Mouse (Mus musculus): ENCODE data around the gene Azi2. TPM values are rescaled to one million over a fixed set of nuclear protein-coding genes. Genes with fewer than 3 reads are reported as not detected.

Gene Azi2
- total RNA-seq (2021) = 10 to 100 TPM; 67.3 to 72.1 TPM
- long read RNA-seq, experiment 1, transcript Azi2-201 (8 exons, 3,396 nt) = major isoform, 15 of 98 reads
- long read RNA-seq, experiment 1, partial matches to known transcripts = 4 of 98 reads
- long read RNA-seq, experiment 1, other reads (novel, unspliced or antisense) = 79 of 98 reads
- long read RNA-seq, experiment 2, transcript Azi2-201 (8 exons, 3,396 nt) = major isoform, 6 of 85 reads
- long read RNA-seq, experiment 2, partial matches to known transcripts = 2 of 85 reads
- long read RNA-seq, experiment 2, other reads (novel, unspliced or antisense) = 77 of 85 reads

DNA sequence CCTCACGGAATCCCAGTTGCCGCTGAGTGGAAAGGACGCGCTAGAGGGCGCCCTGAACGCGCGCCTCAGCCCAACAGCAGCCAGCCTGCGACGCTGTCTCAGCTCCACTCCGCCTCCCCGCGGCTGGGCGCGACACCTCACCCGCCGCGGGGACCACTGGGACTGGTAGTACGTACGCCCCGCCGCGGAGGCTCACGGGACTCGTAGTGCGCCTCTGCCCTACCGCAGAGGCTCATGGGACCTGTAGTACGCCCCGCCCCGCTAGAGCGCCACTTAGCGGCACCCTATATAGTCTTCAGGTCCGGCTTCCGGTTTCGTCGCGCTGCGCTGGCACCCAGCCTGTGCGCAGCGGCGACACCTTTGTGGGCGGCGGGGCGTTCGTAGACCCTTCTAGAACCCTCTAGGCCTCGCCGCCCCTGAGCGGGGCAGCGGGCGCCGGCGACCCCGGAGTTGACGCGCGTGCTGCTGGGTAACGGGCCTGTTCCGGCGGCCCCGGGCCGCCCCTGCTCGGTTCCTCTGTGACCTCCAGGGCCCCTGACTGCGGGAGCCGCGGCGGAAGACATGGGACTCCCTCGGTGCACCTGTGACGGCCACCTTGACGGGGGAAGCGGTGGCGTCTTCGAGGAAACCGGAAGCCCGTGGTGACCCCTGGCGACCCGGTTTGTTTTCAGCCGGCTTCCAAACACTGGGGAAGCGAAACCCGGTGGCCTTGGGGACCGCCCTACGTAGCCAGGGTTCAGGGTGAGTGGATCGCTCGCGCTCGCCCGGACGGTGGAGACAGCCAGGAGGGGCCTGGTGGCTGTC, at the start of gene Azi2:
Gene Azi2 (plus strand): TSS at position 282 of the 804 bp plus-strand sequence.
- intact Hi-C loops (cut with DNase I) = loop anchor here (5.0 kb wide), 1 partner anchor 112 kb away; the partner anchor contains the start of gene Cmc1
- DNase-seq = peak; percentile 99

DNA sequence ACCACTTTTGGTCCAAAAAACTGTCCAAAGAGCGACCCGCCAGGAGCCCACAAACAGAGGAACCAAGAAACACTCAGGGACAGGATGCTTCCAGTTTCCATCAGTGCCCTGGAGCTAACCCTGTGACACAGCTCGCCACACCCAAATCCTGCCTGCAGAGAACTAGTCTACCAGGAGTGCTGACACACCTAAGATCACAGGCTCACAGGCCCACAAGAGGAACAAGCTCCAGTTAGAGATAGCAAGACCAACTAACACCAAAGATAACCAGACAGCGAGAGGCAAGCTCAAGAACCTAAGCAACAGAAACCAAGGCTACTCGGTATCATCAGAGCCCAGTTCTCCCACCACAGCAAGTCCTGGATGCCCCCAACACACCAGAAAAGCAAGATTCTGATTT, 43.7 kb upstream of the Azi2 start:
- intact Hi-C loops (cut with DNase I) = no loop called here
- no peak for DNase-seq

DNA sequence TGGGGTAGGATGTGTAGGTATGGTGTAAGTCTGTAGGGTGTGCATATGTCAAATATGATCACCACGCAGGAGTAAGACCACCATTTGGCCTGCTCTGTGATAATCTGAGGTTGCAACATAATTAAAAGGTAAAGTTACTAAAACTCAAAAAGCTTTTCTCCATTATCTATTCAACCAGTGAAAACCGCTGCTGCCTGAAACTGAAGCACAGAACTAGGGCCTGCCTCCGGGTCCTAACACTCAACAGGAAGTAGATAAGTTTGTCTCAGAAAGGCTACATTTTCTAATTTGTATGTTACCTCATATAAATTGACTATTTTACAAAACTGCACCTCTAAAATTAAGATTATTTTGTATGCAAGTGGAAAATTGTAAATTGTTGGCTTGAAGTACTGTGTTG, 38.8 kb upstream of the Azi2 start:
- DNase-seq = no peak
- intact Hi-C loops (cut with DNase I) = no loop called here

DNA sequence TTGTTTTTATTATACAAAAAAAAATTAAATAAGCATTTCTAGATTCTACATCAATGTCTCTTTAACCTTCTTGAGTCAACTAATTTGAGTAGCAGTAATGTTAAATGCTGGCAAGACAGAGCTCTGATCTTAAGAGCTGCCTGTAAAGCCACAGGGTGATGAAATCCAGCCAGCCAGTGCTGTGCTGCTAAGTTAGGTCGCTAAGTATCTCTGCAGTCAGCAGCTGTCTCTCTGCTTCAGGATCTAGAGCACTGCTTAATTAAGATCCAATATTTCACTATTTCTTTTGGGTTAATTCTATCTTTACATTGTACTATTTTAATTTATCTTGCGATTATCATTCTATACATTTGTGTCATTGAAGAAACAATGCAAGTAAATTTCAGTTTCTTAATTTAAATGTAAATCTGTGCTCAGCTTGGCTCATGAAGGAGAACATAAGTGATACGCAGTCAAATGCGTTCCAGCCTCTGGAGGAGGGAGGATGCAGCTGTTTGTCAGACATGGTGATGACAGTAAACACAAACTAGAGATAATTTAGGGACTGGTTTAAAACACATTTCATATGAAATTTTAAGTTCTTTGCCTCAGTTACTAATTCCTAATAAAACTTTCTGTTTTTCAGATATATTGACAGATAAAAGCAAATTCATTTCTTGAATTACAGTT, 36.9 kb upstream of the Azi2 start:
- no peak for DNase-seq
- intact Hi-C loops (cut with DNase I) = no loop called here

DNA sequence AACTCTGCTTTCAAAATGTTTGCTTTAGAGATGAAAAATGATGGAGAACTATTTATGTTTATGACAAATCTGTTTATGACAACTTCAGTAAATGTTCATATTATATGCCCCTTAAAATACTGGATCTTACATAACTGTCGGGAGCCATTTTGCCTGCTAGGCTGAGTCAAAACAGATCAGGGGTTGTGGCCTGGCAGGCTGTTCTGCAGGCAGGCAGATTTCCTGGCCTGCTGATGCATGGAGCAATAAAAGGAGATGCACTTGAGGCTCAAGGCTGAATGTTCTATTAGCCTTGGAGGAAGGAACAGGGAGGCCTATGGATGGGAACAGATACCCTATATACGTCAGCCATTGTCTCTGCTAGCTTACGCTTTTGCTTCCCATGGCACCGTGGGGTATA, 36.4 kb upstream of the Azi2 start:
- intact Hi-C loops (cut with DNase I) = no loop called here
- DNase-seq = no peak

DNA sequence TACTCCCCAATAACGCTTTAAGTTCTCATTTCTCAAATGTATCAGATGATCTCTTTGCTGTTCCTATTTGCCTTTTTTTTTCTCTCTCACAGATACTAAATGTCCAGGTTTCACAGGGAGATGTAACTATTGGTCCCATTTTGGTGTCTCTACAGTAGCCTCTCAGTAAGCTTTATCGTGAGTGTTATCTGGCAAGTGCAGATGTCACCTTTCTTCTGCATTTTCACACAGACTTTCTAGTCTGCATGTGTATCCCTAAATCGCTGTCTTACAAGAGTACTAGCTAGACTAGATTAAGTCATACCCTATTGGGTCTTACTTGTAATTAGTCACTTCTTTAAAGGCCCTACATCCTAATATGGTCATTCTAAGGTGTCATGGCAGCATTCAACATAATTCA, 27.4 kb upstream of the Azi2 start:
- intact Hi-C loops (cut with DNase I) = no loop called here
- no peak for DNase-seq

DNA sequence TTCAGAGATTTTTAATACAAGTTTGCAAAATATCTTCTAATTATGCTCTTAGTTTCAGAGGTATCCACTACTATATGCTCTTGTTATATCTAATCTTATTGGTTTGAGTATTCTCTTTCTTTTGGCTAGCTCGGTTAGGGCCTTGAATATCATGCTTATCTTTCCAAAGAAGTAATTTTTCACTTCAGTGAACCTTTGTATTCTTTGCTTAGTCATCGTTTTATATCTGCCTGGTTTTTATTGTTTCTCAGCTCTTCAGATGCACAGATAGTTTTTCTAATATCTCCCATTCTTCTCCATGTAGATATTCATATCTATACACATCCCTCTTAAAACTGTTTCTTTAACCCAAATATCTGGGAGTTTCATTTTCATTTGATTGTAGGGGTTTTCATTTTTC, 15.3 kb upstream of the Azi2 start:
- intact Hi-C loops (cut with DNase I) = no loop called here

DNA sequence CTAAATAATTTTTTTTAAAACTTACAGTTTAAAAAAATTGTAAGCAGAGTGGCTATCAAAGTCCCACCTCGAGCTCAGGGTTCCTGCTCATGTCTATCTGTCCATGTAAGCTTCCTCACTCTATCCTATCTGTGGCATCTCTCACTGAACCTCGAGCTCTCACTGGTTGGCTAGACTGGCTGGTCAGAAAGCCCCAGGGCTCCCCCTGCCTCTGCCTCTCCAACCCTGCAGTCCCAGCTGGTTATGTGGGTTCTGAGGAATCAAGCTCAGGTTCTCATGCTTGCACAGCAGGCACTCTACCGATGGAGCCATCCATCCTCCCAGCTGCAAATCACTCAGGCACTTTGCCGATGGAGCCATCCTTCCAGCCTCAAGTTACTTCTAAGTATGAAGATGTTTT, 10.8 kb upstream of the Azi2 start:
- no peak for DNase-seq
- intact Hi-C loops (cut with DNase I) = no loop called here

More for the DNA sequence above, 15.3 kb upstream of the Azi2 start:
- no peak for DNase-seq

DNA sequence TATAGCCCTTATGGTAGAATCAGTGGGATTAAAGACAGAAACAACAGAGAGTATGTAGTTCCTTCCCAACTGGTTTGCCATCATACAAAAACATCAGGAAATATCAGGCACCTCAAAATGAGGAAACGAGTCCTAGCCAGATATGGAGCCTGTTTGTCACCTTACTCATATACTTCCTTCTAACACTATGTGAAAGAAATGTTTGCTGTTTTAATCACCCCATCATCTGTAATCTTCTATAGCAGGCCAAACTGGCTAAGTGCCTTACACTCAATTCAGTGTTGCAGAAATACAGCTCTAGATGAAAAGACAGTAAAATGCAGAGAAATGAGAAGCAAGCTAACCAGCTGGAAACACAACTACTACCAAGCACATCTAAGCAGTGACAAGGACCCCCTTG, 10.0 kb upstream of the Azi2 start:
- intact Hi-C loops (cut with DNase I) = no loop called here
- no peak for DNase-seq

DNA sequence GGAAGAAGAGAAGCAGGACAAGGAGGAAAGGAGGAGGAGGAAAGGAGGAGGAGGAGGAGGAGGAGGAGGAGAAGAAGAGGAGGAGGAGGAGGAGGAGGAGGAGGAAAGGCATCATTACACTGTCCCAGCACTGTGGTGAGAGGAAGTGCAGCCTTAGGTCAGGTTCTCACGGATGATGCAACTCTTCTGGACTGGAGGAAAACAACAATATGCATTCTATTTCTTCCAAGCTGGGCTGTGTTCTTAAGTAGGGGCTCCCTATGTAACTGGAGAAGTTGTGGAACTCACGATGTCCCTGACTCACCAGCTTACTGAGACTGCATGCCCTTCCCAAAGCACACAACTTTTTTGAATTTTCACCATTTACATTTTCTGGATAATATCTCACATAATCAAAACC, 8.6 kb upstream of the Azi2 start:
- intact Hi-C loops (cut with DNase I) = no loop called here
- DNase-seq = no peak

DNA sequence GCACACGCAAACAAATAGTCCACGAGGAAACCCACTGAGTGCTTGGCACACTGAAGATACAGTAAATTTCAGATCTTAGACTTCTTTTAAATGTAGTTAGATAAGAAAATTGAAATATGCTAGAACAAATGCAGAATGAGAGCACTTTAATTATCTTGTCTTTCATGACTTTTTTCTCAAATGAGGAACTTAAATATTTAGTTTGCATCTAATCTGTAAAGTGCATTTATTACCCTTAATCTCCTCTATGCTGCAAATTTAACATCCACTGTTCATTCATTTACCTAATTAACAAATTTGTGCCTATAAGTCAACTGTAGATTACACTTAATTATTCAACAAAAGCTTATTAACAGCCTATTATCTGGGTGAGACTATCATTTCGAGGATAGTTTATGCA, 5.3 kb upstream of the Azi2 start:
- intact Hi-C loops (cut with DNase I) = no loop called here

DNA sequence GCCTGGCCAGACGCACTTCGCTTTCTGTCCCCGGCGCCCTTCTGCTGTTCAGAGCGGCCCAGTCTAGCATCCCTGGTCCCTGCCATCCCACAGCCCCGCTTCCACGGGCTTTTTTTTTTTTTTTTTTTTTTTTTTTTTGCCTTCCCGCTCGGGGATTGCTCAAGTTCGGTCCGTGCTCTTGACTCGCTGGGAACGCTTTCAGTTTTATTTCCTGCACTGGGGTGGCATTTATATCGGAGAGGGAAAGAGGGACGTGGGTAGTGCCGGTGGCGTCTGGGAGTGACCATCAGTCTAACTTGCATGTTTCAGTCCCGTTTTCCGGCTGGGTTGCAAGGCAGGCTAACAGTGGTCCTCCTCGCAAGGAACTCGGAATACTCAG, 712 bp downstream of the Azi2 start:
- intact Hi-C loops (cut with DNase I) = loop anchor here (5.0 kb wide), 1 partner anchor 111 kb away; the partner anchor contains the start of gene Cmc1
- no peak for DNase-seq

More for the DNA sequence above, 5.3 kb upstream of the Azi2 start:
- no peak for DNase-seq

DNA sequence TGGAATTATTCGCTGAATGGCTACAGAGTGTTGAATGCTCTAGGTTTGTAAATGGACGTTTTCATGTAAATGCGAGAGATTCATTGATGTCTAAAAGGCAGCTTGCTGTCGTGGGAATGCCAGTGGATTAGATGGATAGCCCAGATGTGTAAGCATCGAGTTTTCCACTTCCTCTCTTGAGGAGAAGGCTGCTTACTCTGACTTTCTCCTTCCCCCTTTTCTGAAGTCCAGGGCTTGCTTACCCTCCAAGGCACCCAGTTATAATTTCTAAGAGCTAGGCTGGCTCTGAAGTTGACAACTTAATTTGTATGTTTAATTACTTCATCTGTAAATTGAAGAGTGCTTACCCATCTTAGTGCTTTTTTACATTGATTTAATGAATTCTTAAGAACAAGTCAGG, 1.3 kb downstream of the Azi2 start:
- no peak for DNase-seq
- intact Hi-C loops (cut with DNase I) = loop anchor here (5.0 kb wide), 1 partner anchor 111 kb away; the partner anchor contains the start of gene Cmc1

DNA sequence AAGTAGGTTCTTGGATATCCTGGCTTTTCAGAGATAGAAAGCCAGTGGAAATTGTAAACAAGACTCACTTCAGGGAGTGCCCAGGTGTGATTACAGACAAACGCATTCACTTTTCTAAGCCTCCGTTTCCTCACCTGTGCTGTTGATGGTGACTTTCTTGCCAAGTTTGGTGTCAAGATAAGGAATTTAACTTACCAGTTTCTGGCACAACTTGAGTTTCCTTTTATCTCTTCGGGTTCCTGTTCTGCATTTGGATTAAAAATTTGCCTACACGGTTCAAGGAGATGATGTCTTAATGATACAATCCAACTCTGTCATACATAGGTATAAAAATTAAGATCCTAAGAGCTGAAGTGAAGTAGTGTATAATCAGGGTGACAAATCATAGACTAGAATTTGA, 2.4 kb downstream of the Azi2 start:
- DNase-seq = no peak
- intact Hi-C loops (cut with DNase I) = loop anchor here (5.0 kb wide), 1 partner anchor 110 kb away; the partner anchor contains the start of gene Cmc1

DNA sequence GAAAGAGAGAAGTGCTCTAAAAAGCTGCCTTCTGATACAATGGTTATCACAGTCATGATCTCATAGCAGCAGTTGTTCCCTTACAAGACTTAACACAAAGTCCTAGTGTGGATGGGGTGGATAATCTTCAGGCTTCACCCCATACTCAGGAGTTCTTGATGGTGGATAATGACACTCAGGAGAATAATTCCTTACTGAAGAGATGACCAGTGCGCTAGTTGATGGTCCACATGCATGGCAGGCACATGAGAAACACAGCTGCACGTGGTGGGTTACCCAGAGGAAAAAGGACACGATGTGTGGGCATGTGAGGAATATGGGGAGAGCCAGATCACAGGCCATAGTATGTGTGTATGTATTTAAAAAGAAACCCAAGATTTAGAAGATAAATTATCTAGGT, 3.3 kb downstream of the Azi2 start:
- intact Hi-C loops (cut with DNase I) = loop anchor here (5.0 kb wide), 1 partner anchor 109 kb away; the partner anchor contains the start of gene Cmc1
- no peak for DNase-seq

DNA sequence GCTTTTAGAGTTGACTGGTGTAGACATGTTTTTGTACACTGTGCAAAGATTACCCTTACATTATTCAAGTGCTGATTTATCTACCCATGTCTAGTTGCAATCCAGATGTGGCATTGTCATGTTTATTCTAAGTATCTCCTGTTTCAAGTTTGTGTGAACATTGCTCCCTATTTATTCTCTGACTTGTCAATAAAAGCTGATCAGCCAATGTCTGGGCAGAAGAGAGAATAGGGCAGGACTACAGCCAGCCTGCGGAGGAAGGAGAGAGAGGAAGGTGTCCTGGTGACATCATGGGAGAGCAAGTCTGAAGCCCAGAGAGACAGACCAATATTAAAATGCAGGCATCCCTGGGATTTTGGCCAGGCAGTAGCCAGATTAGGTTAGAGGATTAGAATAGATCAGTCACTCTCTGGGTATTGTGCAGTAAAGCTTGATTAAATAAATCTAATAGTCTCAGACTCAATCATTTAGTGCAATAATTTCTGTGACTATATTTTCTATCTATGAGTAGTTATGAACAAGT, 4.8 kb downstream of the Azi2 start:
- DNase-seq = no peak
- intact Hi-C loops (cut with DNase I) = no loop called here

DNA sequence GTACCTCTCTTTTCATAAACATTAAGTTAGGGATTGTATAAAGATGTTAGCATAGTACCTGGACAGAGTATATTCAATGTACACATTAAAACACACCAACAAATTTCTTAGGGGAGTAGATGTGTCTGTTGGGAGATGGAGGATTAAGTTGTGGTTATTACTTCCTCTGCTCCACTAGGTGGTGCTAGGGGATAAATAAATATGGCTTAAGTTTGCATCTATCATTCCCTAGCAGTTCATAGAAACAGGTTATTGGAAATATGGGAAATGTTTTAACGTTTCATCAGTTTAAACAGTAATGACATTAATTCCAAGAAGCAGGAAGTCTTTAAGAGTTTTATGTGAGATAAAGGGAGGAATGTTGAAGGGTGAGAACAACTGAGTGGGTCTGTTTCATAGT, 13.0 kb downstream of the Azi2 start:
- intact Hi-C loops (cut with DNase I) = loop anchor here (2.0 to 5.0 kb wide), 2 partner anchors 114 to 436 kb away; no protein-coding TSS in a partner anchor
- DNase-seq = no peak

DNA sequence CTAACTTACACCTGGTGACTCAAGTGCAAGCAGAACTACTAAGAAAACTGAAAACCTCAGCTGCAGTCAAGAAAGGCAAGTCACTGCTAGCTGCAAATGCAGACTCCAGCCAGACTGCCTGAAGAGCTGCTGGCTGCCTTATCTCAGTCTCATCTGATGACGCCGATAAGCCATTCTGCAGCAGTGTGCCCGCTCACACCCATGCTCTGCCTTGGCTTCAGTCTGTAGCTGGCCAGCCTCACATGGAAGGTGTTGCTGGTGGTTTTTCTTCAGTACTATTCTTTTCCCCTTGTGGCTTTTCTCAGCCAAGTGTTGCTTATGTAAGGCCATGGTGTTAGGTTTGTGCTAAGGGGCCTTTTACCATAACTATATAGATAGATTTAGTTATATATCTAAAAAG, 18.8 kb downstream of the Azi2 start:
- DNase-seq = no peak
- intact Hi-C loops (cut with DNase I) = no loop called here

DNA sequence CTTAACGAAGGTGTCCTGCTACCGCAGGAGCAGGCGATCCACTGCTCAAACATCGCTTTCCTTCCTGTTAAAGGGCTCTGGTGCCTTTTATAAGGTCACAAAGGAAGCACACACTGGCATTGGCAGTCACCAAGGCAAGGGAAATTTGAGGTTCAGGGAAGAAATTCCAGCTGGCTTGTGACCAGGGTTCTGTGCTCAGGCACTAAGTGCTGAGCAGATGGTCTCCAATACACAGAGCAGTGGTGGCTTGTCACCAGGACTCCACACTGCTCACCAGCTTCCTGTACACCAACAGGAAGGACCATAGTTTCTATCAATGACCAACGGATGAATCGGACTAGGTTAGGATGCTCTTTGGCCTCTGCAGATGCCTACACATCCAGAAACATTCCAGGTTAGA, 30.1 kb downstream of the Azi2 start:
- DNase-seq = no peak
- intact Hi-C loops (cut with DNase I) = no loop called here

DNA sequence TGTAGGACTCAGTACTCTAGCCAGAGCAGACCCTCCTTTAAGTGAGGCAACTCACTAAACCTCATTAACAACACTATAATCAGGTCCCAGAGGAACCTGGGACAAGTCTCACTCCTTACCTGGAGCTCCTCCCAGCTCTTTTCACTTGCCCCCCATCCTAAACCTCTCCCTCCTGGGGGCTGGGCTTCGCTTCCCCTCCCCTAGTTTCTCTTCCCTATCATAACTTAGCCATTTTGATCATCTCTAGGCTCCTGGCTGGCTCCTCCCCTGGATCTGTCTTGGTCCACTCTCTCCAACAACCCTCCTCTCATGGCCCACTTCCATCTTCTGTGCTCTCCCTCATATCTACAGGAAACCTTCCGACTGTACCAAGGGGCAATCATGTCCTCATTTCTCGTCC, 31.0 kb downstream of the Azi2 start:
- intact Hi-C loops (cut with DNase I) = no loop called here

DNA sequence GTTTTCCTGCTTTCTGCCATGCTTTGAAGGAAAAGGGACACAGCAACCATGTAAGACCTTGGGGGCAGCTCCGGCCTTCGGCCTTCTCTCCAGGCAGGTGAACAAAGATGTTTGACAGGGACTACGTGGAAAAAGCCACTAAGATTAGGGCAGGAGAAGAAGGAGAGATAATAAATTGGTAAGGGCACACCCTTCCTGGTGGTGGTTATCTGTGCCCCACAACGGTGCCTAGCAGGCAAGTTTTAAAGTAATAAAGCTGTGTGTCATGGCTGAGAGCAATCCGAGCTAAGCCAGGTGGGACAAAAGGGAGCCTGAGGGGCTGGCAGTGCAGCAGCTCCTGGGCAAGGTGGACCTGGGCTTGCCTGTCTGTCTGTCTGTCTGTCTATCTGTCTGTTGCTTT, 31.8 kb downstream of the Azi2 start:
- intact Hi-C loops (cut with DNase I) = no loop called here

More for the DNA sequence above, 31.0 kb downstream of the Azi2 start:
- DNase-seq = no peak

More for the DNA sequence above, 31.8 kb downstream of the Azi2 start:
- DNase-seq = no peak
